Mouse (Mus musculus): ENCODE results near the gene Slc25a54.

Gene Slc25a54

DNA sequence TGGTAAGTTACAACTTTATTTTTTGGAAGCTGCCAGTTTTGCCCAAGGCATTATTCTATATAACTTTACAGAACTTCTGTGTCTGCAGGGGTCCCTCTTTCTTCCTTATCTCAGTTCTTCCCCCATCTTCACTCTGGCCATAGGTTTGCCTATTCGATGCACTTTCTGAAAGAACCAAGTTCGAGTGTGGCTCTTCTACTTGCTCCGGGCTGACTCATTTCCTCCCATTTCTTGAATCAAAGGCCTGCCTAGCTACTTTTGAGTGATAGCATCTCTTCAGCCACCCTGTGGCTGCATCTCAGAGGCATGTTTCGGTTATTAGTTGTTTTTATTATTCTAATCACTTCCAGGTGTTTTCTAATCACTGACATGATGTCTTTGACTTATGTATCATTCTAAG is 43.8 kb downstream of the Slc25a54 start:
- no peak for DNase-seq (ENCODE audit: low spot score)

DNA sequence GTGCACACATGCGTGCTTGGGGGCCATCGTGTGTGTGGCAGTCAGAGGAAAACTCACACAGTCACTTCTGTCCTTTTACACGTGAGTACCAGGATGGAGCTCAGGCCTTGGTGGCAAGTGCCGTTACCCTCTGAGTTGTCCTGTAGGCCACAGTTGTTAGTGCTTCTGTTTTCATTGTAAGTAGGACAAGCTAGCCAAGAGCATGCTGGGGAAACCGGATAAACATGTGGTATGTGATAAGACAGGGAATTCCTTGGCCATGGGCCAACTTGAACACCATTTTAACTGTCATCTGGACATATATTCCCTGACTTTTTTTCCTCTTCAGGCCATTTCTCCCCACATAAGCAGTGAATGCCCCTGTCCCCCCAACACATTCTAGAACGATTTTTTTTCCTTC is 45.3 kb downstream of the Slc25a54 start:
- DNase-seq (ENCODE audit: low spot score) = no peak

- DNase-seq (ENCODE audit: low spot score) = no peak
Observed at GRCm38 (mm10) chr3:109129768-109130167, 49.5 kb downstream of the Slc25a54 start.

DNA sequence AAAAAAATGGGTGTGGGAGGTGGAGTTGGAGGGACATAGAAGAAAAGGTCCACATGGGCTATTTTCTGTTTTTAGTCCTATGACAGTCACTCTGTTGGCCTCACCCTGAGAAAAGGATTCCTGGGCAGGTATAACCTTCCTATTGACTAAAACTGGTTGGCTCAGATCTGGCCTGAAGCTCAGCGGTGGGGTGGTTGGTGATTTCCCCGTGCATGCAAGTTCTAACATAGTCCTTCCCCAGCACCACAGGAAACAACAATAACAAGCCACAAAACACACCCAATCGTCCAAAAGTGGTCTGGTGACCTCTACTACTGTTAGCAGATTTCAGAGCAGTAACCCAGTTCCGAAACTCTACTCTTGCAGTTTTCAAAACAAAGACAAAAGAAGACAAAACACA is 52.7 kb downstream of the Slc25a54 start:
- DNase-seq (ENCODE audit: low spot score) = no peak

DNA sequence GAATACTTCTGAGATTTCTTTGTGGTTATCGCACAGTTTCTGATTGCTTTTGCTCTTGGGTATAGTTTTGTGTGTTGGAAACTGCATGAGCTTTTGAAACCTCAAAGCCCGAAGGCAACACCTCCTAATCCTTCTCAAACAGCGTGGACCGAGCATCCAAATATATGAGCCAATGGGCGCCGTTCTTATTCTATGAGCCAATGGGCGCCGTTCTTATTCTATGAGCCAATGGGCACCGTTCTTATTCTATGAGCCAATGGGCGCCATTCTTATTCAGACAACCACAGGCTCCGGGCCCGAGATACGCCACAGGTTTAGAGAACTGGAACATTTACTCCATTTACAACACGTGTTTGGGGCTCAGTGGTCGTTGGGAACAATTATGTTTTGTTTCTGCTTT is 53.8 kb downstream of the Slc25a54 start:
- DNase-seq (ENCODE audit: low spot score) = no peak

DNA sequence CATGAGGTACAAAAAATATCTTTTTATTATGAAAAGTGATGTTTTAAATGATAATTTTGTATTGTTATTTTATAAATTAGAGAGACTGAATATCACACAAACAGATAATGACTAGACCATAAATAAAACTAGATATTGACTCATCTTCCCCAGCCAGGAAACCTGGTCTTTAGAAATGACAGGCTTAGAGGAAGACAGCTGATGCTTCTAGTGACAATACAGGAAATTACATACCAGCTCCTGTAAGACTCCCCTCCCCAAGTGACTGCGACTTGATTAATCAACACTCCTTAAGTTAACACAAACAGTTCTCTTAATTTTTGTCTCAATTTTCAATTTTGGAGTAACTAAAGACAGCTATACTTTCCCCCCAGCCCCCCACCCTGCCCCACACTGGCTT is 55.1 kb downstream of the Slc25a54 start:
- DNase-seq (ENCODE audit: low spot score) = no peak

DNA sequence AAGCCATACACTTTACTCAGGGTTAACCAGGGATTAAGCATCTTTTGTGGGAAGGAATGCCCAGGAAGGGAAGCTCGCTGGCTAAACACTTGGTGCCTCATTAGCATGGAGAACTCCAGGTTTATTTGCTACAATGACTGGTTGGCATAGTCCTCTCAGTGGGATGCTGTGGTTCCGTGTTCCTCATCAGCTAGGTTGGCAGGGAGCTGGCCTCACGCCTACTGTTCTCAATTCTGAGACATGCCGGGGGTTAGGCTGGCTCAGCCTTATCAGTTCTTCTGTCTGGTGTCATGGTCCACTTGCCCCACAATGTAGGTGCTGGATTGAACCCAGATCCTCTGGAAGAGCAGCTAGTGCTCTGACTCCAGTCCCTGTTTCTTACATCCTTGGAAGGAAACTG is 72.3 kb downstream of the Slc25a54 start:
- DNase-seq (ENCODE audit: low spot score) = no peak

DNA sequence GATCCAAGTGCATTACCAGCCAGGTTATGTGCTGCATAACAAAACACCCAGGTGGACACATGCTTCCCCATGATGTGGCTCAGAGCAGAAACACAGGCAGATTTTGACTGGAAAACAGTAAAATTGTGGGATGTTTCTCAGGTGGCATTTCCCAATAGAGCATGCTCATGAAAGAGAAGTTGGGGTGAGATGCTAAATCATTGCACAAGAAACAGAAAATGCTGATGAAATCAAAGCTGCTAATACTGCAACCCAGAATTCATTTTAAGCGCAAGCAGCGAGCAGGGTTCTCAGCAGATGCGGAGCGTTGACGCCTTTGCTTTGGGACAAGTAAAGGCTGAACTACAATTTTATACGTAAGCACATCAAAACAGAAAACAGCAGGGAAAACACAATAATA is 73.1 kb downstream of the Slc25a54 start:
- no peak for DNase-seq (ENCODE audit: low spot score)

GRCm38 (mm10) chr3:109155926-109156669 is 75.8 kb downstream of the Slc25a54 start:
- DNase-seq (ENCODE audit: low spot score) = no peak

- DNase-seq (ENCODE audit: low spot score) = no peak
Observed at GRCm38 (mm10) chr3:109157481-109157880, 77.2 kb downstream of the Slc25a54 start.

DNA sequence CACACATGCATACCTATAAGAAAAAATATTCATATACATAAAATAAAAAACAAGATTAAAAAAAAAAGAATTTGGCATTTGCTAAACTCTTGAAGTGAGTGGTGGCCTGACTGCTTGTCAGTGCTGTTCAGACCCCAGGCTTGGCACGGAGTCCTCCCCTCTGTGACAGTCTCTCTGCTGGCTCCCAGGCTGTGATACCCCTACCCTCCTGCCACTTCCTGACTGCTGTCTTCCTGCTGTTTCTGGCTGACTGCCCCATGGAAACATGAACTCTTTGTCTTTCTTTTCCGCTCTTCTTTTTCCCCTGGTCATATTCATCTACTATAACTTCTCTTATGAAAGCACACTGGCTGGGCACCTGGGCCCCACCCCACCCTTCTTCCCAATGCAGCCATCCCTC is 83.8 kb downstream of the Slc25a54 start:
- no peak for DNase-seq (ENCODE audit: low spot score)

GRCm38 (mm10) chr3:109164644-109165043 is 84.4 kb downstream of the Slc25a54 start:
- no peak for DNase-seq (ENCODE audit: low spot score)

GRCm38 (mm10) chr3:109165214-109165829 is 85.1 kb downstream of the Slc25a54 start:
- no peak for DNase-seq (ENCODE audit: low spot score)
